Mouse (Mus musculus): ENCODE measurements around the gene Fam168a. TPM values are rescaled to one million over a fixed set of nuclear protein-coding genes. Genes with fewer than 3 reads are reported as not detected.

Fam168a gene
- polyA plus RNA-seq, 1 experiment = 126 TPM

DNA sequence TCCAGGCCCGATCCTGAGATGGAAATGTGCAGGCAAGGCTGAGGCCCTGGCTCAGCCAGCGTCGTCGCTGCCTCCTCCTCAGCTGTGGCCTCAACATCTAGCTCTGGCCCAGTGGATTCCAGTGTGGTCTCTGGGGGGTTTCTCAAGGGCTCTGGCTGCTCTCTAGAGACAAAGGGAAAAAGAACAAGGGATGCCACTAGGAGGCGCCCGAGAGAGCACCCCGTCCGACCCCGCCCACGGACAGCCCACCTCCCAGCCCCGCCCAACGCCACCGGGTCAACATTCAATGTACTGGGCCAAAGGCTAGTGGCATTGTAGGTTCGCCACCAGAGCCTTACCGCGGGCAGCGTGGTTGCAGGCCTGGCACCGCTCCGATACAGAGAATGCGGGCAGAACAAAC is 173.2 kb downstream of the Fam168a start:
- TF ChIP-seq POLR2A (IDR thresholded peaks at IDR 0.05; ENCODE audit: extremely low read depth, insufficient read depth, low read length) (no peak), CTCF (IDR thresholded peaks at IDR 0.05; ENCODE audit: extremely low read depth, insufficient read depth, low read length) (peak; percentile 18; the same call in 1 of the 2 replicates)
- H3K4me1 ChIP-seq (ENCODE audit: control insufficient read depth, insufficient read depth, low read length) = no peaks in the 10 kb centered on the region
- no peak overlapping the region for H3K27ac ChIP-seq (ENCODE audit: insufficient read depth, low read length)
- no peak overlapping the region for H3K4me3 ChIP-seq (ENCODE audit: insufficient read depth, low read length)

DNA sequence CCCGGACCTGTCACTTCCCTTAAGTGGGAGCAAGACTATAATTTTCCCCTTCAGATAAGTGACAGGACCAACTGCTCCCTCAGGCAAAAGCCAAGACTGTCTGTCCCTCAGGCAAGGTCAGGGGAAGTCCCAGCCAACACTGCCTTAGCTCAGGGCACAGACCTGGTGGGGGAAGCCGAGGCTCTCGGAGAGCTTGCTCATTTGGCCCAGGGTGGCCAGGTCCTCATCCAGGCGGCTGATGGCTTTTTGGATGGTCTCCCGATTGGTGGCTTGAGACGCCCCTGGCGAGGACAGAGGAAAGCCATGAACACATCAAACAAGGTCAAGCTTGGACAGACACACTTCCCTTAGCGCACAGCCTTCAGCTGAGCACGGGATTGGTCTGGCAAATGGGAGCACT is 175.1 kb downstream of the Fam168a start:
- TF ChIP-seq CTCF (IDR thresholded peaks at IDR 0.05; ENCODE audit: extremely low read depth, insufficient read depth, low read length) (no peak), POLR2A (IDR thresholded peaks at IDR 0.05; ENCODE audit: extremely low read depth, insufficient read depth, low read length) (no peak)
- no peaks in the 10 kb centered on the region for H3K4me1 ChIP-seq (ENCODE audit: control insufficient read depth, insufficient read depth, low read length)
- H3K4me3 ChIP-seq (ENCODE audit: insufficient read depth, low read length) = no peak overlapping the region
- H3K27ac ChIP-seq (ENCODE audit: insufficient read depth, low read length) = no peak overlapping the region

DNA sequence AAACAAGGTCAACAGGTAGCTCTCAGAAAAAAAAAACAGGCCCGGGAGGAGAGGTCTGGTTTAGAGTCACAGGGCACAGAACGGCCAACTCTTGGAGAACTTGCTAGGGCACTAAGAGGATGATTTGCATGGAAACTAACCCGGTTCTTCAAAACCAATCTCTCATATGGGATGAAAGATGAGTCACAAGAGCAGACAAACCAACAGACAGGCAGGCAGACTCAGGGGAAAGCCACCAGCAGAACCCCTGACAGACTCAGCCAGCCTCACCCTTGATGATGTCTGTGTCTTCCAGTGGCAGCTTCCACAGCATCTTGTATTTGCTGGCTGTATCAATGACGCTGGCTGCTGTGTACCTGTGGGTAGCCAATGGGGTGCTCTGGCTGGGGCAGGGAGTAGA is 175.5 kb downstream of the Fam168a start:
- H3K4me1 ChIP-seq (ENCODE audit: control insufficient read depth, insufficient read depth, low read length) = no peaks in the 10 kb centered on the region
- no peak overlapping the region for H3K4me3 ChIP-seq (ENCODE audit: insufficient read depth, low read length)
- no peak overlapping the region for H3K27ac ChIP-seq (ENCODE audit: insufficient read depth, low read length)
- no peak for TF ChIP-seq CTCF (IDR thresholded peaks at IDR 0.05; ENCODE audit: extremely low read depth, insufficient read depth, low read length)
- no peak for TF ChIP-seq POLR2A (IDR thresholded peaks at IDR 0.05; ENCODE audit: extremely low read depth, insufficient read depth, low read length)

DNA sequence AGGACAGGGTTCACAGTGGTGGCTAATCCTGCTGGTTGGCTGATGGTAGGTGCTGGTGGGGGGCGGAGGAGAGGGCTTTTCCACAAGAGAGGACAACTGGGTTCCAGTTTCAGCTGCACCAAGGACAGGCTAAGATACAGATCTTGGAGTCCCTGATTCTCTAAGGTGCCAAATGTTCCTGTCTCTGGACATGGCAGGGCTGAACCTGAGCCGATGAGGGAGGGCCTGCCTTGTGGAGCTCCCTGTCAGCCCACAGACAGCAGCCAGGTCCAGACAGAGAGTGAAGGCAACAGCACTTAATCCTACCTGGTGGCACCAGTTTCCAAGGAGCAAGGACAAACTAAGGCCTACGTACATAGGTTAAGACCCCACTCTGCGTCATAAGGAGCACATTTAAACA is 178.0 kb downstream of the Fam168a start:
- no peak overlapping the region for H3K27ac ChIP-seq (ENCODE audit: insufficient read depth, low read length)
- H3K4me1 ChIP-seq (ENCODE audit: control insufficient read depth, insufficient read depth, low read length) = no peaks in the 10 kb centered on the region
- TF ChIP-seq CTCF (IDR thresholded peaks at IDR 0.05; ENCODE audit: extremely low read depth, insufficient read depth, low read length) (no peak), POLR2A (IDR thresholded peaks at IDR 0.05; ENCODE audit: extremely low read depth, insufficient read depth, low read length) (no peak)
- no peak overlapping the region for H3K4me3 ChIP-seq (ENCODE audit: insufficient read depth, low read length)

DNA sequence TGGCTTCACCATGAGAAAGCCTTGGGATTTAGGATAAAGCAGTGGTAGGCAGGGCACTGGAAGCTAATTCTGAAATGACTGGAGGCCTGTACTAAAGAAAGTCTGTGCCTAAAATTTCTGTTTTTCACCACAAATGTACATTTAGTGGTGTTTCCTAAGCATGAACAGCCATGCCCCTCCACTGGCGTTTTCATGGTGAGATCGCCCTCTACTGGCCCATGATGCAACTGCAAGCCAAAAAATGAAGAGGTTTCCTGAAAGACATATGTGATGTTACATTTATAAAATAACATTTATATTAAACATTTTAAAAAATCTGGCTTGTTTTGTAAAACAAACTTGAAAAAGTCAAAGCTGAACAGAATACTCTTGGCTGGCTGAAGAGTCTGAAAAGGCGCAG is 180.1 kb downstream of the Fam168a start:
- TF ChIP-seq CTCF (IDR thresholded peaks at IDR 0.05; ENCODE audit: extremely low read depth, insufficient read depth, low read length) (peak; percentile 93), POLR2A (IDR thresholded peaks at IDR 0.05; ENCODE audit: extremely low read depth, insufficient read depth, low read length) (no peak)

More for the DNA sequence above, 180.1 kb downstream of the Fam168a start:
- H3K27ac ChIP-seq (ENCODE audit: insufficient read depth, low read length) = no peak overlapping the region
- H3K4me1 ChIP-seq (ENCODE audit: control insufficient read depth, insufficient read depth, low read length) = peaks cover 2% of the 10 kb centered on the region; the same call in 1 of the 2 replicates
- no peak overlapping the region for H3K4me3 ChIP-seq (ENCODE audit: insufficient read depth, low read length)

Other genes starting within 250 kb of the Fam168a start
- gene Ucp3, start 233.6 kb upstream of the Fam168a start, polyA plus RNA-seq (2012; rRNA removed) = 4.4 and 4.6 TPM in 2 replicates
- gene Ucp2, start 213.3 kb upstream of the Fam168a start, polyA plus RNA-seq (2012; rRNA removed) = 37.0 and 42.0 TPM in 2 replicates
- gene Dnajb13, start 191.7 kb upstream of the Fam168a start, polyA plus RNA-seq (2012; rRNA removed) = 0.85 and 1.1 TPM in 2 replicates
- 7.3 and 8.3 TPM in 2 replicates for gene Coa4, start 169.6 kb upstream of the Fam168a start, polyA plus RNA-seq (2012; rRNA removed)
- gene Rab6a, start 99.2 kb upstream of the Fam168a start, polyA plus RNA-seq (2012; rRNA removed) = 319 and 331 TPM in 2 replicates
- gene Mrpl48, start 98.3 kb upstream of the Fam168a start, polyA plus RNA-seq (2012; rRNA removed) = 82.6 and 84.8 TPM in 2 replicates
- 567 and 661 TPM in 2 replicates for gene Plekhb1, start 44.2 kb upstream of the Fam168a start, polyA plus RNA-seq (2012; rRNA removed)
- 17.9 and 19.1 TPM in 2 replicates for gene Relt, start 156.8 kb downstream of the Fam168a start, polyA plus RNA-seq (2012; rRNA removed)
- gene Arhgef17, start 225.5 kb downstream of the Fam168a start, polyA plus RNA-seq (2012; rRNA removed) = 89.2 and 91.3 TPM in 2 replicates

All from cortical plate, adult 2 months (tissue).